In the genomic region with DNA sequence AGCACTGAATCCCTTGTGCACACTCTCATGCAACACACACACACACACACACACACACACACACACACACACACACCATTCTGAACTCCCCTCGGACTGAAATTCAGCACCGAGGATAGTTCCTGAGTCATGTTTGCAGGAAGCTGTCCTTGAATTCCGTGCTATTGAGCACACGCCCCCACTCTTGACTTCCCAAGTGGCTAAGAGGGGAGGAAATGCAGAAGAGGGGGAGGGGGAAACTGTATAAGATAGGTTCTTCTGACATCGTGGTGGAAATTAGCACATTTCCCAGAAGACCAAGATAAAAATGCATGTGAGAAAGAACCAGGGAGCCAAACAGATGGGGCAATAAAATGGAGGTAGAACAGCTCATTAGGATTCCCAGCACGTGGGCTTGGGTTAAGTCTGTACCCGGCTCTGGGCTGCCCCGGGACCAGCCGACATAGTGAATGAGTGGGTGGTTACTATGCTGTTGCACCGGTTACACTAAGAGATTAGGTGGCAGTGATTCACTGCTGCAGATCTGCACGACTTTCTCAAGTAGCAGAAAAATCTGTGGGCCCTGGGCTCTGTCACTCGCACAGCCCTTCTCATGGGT, we compare ENCODE assay signal across 9 mouse cellular contexts. TPM values are rescaled to one million over a fixed set of nuclear protein-coding genes. Genes with fewer than 3 reads are reported as not detected.
DNase-seq lines count a peak whose midpoint lies in the region; ATAC-seq lines count a peak whose summit lies in the region.
"Had no signal": no experiment of that assay in that cellular context is flagged by ENCODE, and none has a peak within 500 bp of the region (broad histone marks: within the 10 kb centered on the region; RNA-seq: fewer than 3 reads in every experiment).

No protein-coding gene starts in this region.

- no peak for ATAC-seq in monocyte, adult 5-6 weeks (replicated peaks; ENCODE audit: insufficient number of reproducible peaks, low FRiP score, low TSS enrichment, poor library complexity, severe bottlenecking)
- ATAC-seq: Patski had no signal

- peak; percentile 32 for DNase-seq in kidney, postnatal 10 days
- no peak for DNase-seq in kidney, adult 11 months
- peak; percentile 74 for DNase-seq in embryo, embryonic 10.5 days (ENCODE audit: low spot score)
- DNase-seq in left cerebral cortex, adult 8-10 months (ENCODE audit: low spot score in 2 of 2): peak; percentile 28 to 88
- peak; percentile 53 for DNase-seq in retina, embryonic 14.5 days (ENCODE audit: low spot score)
- no peak for DNase-seq in testis, postnatal 10 days (ENCODE audit: low spot score)
- DNase-seq in kidney, adult 18-20 months: no peak

RNA-seq across cellular contexts. Expression of a gene that starts 2.9 kb away (rescaled TPM):
- total RNA-seq in left cerebral cortex, adult 8-10 months (2022): 10 to 100 TPM; 44.2 to 70.5 (median 65.1) TPM
- not detected in 3 replicates for total RNA-seq in monocyte, adult 5-6 weeks (2017)

Comparison
In these comparisons a context has a peak if more than half of its experiments do, and no peak if none do; other contexts are left out.
1. DNase-seq: peak in kidney, postnatal 10 days (single experiment), embryo, embryonic 10.5 days (single experiment), left cerebral cortex, adult 8-10 months (2 of 2) and retina, embryonic 14.5 days (single experiment); none in kidney, adult 11 months (single experiment), testis, postnatal 10 days (single experiment) and kidney, adult 18-20 months (single experiment).
2. RNA of a gene that starts 2.9 kb away (total RNA-seq): 44.2 to 70.5 TPM in left cerebral cortex, adult 8-10 months; not detected in monocyte, adult 5-6 weeks; every median in the first group is over 10 times any median in the second.